In the genomic region with DNA sequence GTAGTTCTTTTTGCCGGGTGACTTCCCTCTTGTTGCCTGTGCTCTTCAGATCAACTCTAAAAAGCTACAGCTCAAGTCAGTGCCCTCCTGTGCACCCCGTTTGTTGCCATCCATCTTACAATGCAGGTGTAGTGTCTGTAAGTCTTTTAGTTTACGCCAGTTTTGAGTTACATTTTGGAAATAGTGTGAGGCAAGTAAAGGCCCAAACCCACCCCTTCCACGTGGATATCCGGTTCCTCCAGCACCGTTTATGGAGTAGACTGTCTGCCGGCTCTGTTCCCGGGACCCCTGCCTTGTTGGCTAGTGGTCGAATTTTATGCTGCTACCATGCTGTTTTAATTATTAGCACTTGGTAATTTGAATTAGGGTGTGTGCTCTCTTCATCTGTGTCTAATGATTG, we compare ENCODE assay signal across 32 mouse cellular contexts.
"Had no signal": no experiment of that assay in that cellular context is flagged by ENCODE, and none has a peak within 500 bp of the region (broad histone marks: within the 10 kb centered on the region; RNA-seq: fewer than 3 reads in every experiment).

No protein-coding gene starts in this region.

- H3K4me1 ChIP-seq: intestine, embryonic 15.5 days had no signal

- H3K9me3 ChIP-seq: heart, embryonic 12.5 days; heart, embryonic 13.5 days; heart, embryonic 15.5 days; hindbrain, embryonic 10.5 days; hindbrain, embryonic 12.5 days; hindbrain, embryonic 13.5 days; hindbrain, embryonic 15.5 days; intestine, embryonic 15.5 days; kidney, embryonic 15.5 days had no signal

- H3K27me3 ChIP-seq: heart, embryonic 12.5 days; heart, embryonic 13.5 days; heart, embryonic 15.5 days; hindbrain, embryonic 15.5 days; intestine, embryonic 15.5 days; kidney, embryonic 15.5 days had no signal

- H3K4me3 ChIP-seq: heart, embryonic 12.5 days; heart, embryonic 13.5 days; heart, embryonic 15.5 days; hindbrain, embryonic 10.5 days; hindbrain, embryonic 12.5 days; hindbrain, embryonic 13.5 days; hindbrain, embryonic 15.5 days; intestine, embryonic 15.5 days; kidney, embryonic 15.5 days; layer of hippocampus, adult 2 months; left cerebral cortex, adult 2 months had no signal

- DNase-seq: heart, postnatal 10 days; heart, postnatal 14 days; heart, postnatal 36 days; heart, postnatal 4 days; kidney, adult 11 months; kidney, adult 18-20 months; kidney, adult 2 months; kidney, adult 8-10 months; kidney, adult 9 months; kidney, postnatal 10 days; kidney, postnatal 14 days; kidney, postnatal 25 days; kidney, postnatal 36 days; kidney, postnatal 4 days; layer of hippocampus, adult 9-11 months; layer of hippocampus, postnatal 36 days had no signal

- H3K36me3 ChIP-seq: heart, embryonic 13.5 days; heart, embryonic 15.5 days; hindbrain, embryonic 12.5 days; hindbrain, embryonic 13.5 days; hindbrain, embryonic 15.5 days; intestine, embryonic 15.5 days; kidney, embryonic 15.5 days had no signal

- ATAC-seq: hindbrain, embryonic 16.5 days; hindbrain, postnatal 0 days; inflammation-experienced regulatory T-cells, adult 6 months; intestine, embryonic 15.5 days; intestine, embryonic 16.5 days; intestine, postnatal 0 days had no signal
